In the genomic region with DNA sequence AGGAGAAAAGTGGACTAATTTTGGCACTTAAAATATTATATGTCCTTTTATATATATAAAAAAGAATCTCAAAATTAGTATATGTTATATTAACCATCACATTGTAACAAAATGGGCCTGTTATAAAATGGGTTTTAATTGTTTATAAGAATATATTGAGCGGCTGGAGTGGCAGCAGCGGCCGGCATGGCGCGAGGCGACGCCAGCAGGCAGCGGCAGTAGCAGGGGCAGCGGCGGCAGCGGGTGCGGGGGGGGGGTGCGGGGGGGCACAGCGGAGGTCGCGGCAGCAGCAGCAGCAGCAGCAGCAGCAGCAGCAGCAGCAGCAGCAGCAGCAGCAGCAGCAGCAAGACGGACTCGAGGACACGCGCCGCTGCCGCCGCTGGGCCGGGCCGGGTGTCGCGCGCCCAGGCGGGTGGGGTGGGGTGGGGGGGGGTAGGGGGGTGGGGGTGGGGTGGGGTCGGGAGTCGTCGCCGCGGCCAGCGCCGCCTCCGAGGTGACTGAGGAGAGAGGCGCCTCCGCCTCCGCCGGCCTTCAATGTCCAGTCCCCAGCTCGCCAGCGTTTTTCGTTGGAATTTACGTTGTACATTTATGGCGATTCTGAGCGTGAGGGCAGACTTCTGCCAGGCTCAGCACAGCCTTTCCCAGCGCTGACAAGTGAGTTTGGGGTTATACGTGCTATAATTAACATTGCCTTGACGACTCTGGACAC, we compare ENCODE assay signal across 8 mouse cellular contexts. TPM values are rescaled to one million over a fixed set of nuclear protein-coding genes. Genes with fewer than 3 reads are reported as not detected.
DNase-seq lines count a peak whose midpoint lies in the region; ATAC-seq lines count a peak whose summit lies in the region.
"Had no signal": no experiment of that assay in that cellular context is flagged by ENCODE, and none has a peak within 500 bp of the region (broad histone marks: within the 10 kb centered on the region; RNA-seq: fewer than 3 reads in every experiment).

No protein-coding gene starts in this region.

- no peak overlapping the region for H3K27ac ChIP-seq in embryonic facial prominence, embryonic 12.5 days
- H3K27ac ChIP-seq in hindbrain, embryonic 14.5 days, result no peak overlapping the region

- H3K4me3 ChIP-seq in embryonic facial prominence, embryonic 12.5 days, result peak overlapping the region; percentile 49
- H3K4me3 ChIP-seq in hindbrain, embryonic 14.5 days (replicated peaks; ENCODE audit: low read length), result peak overlapping the region; percentile 44
- H3K4me3 ChIP-seq: erythroblast, embryonic 14.5 days had no signal

- under 1% methylated on average over 26 of the region's 50 CpGs for WGBS in embryonic facial prominence, embryonic 12.5 days
- WGBS in hindbrain, embryonic 14.5 days, result under 1% methylated on average over 34 of the region's 50 CpGs

- DNase-seq in ovary, postnatal 36 days (ENCODE audit: low spot score), result peak; percentile 18
- DNase-seq in ovary, postnatal 14 days (ENCODE audit: low spot score), result no peak
- DNase-seq in hindbrain, embryonic 14.5 days (ENCODE audit: low spot score), result peak; percentile 27
- peak; percentile 34 for DNase-seq in mesoderm, embryonic 11.5 days (ENCODE audit: low read depth, low spot score)
- DNase-seq in thymus, postnatal 14 days, result no peak
- DNase-seq in layer of hippocampus, adult 9-10 months (ENCODE audit: low spot score), result no peak

- no peaks in the 10 kb centered on the region for H3K9me3 ChIP-seq in embryonic facial prominence, embryonic 12.5 days
- H3K9me3 ChIP-seq in hindbrain, embryonic 14.5 days (ENCODE audit: control insufficient read depth, low read length), result no peaks in the 10 kb centered on the region

- H3K36me3 ChIP-seq in embryonic facial prominence, embryonic 12.5 days, result no peaks in the 10 kb centered on the region
- H3K36me3 ChIP-seq in hindbrain, embryonic 14.5 days (replicated peaks; ENCODE audit: control insufficient read depth, insufficient read depth), result no peaks in the 10 kb centered on the region

- peak overlapping the region; percentile 63 for H3K9ac ChIP-seq in embryonic facial prominence, embryonic 12.5 days
- peak overlapping the region; percentile 57 for H3K9ac ChIP-seq in hindbrain, embryonic 14.5 days

- H3K4me1 ChIP-seq in embryonic facial prominence, embryonic 12.5 days, result no peaks in the 10 kb centered on the region
- no peaks in the 10 kb centered on the region for H3K4me1 ChIP-seq in hindbrain, embryonic 14.5 days (replicated peaks; ENCODE audit: control insufficient read depth, insufficient read depth, low read length)

- ATAC-seq in embryonic facial prominence, embryonic 12.5 days (ENCODE audit: insufficient number of reproducible peaks, insufficient read depth, low FRiP score, low TSS enrichment), result no peak
- peak; percentile 80 for ATAC-seq in hindbrain, embryonic 14.5 days (ENCODE audit: low FRiP score)

- H3K27me3 ChIP-seq in embryonic facial prominence, embryonic 12.5 days, result peaks cover 4% of the 10 kb centered on the region; the same call in 1 of the 2 replicates
- peaks cover 3% of the 10 kb centered on the region; the same call in 1 of the 2 replicates for H3K27me3 ChIP-seq in hindbrain, embryonic 14.5 days (ENCODE audit: control insufficient read depth, insufficient read depth, low read length)

- H3K4me2 ChIP-seq in embryonic facial prominence, embryonic 12.5 days (replicated peaks), result peak overlapping the region; percentile 88
- peak overlapping the region; percentile 56 for H3K4me2 ChIP-seq in hindbrain, embryonic 14.5 days (replicated peaks)

RNA-seq across cellular contexts. Expression of gene 4931423N10Rik, which starts 26.9 kb away (rescaled TPM):
- not detected in 2 replicates for polyA plus RNA-seq in embryonic facial prominence, embryonic 12.5 days (2016; fragmentation: Nextera tagmentation; extraction: Ambion mirVana)
- polyA plus RNA-seq in hindbrain, embryonic 14.5 days (2014; fragmentation: Nextera tagmentation; extraction: Ambion mirVana), result 0.13 TPM in 1 of 2 replicates, not detected in the other
- polyA plus RNA-seq: erythroblast, embryonic 14.5 days had no signal

Comparison
In these comparisons a context has a peak if more than half of its experiments do, and no peak if none do; other contexts are left out.
1. DNase-seq: peak in ovary, postnatal 36 days (single experiment), hindbrain, embryonic 14.5 days (single experiment) and mesoderm, embryonic 11.5 days (single experiment); none in ovary, postnatal 14 days (single experiment), thymus, postnatal 14 days (single experiment) and layer of hippocampus, adult 9-10 months (single experiment).